Mouse (Mus musculus): Measurements from ENCODE around the gene St3gal2. TPM values are rescaled to one million over a fixed set of nuclear protein-coding genes. Genes with fewer than 3 reads are reported as not detected.

St3gal2 gene
- polyA plus RNA-seq, 1 experiment from 2014 or later: 12.5 TPM

GRCm38 (mm10) chr8:110889904-110890470 is 29.7 kb upstream of the St3gal2 start:
- Histone ChIP-seq H3K27me3 (replicated peaks; ENCODE audit: control insufficient read depth, insufficient read depth, low read length) (no peaks in the 10 kb centered on the region), H3K4me1 (ENCODE audit: control insufficient read depth, insufficient read depth, low read length) (no peaks in the 10 kb centered on the region), H3K27ac (ENCODE audit: low read depth, low read length) (no peak overlapping the region), H3K9ac (ENCODE audit: low read length) (no peak overlapping the region), H3K4me2 (ENCODE audit: low read length) (no peak overlapping the region), H3K36me3 (ENCODE audit: control insufficient read depth, insufficient read depth, low read length) (peaks cover 28% of the 10 kb centered on the region), H3K4me3 (ENCODE audit: low read depth, low read length) (no peak overlapping the region), H3K9me3 (replicated peaks; ENCODE audit: control insufficient read depth, low read length) (no peaks in the 10 kb centered on the region)
- DNase-seq (ENCODE audit: low spot score) (no peak), ATAC-seq (no peak)
- WGBS: 84% methylated on average over 12 of the region's 12 CpGs

- WGBS: 88% methylated on average over 7 of the region's 7 CpGs
- Histone ChIP-seq H3K4me1 (ENCODE audit: control insufficient read depth, insufficient read depth, low read length) (no peaks in the 10 kb centered on the region), H3K36me3 (ENCODE audit: control insufficient read depth, insufficient read depth, low read length) (peaks cover 24% of the 10 kb centered on the region; the same call in 1 of the 2 replicates), H3K27me3 (replicated peaks; ENCODE audit: control insufficient read depth, insufficient read depth, low read length) (no peaks in the 10 kb centered on the region), H3K4me3 (ENCODE audit: low read depth, low read length) (no peak overlapping the region), H3K27ac (ENCODE audit: low read depth, low read length) (no peak overlapping the region), H3K4me2 (ENCODE audit: low read length) (no peak overlapping the region), H3K9me3 (replicated peaks; ENCODE audit: control insufficient read depth, low read length) (no peaks in the 10 kb centered on the region), H3K9ac (ENCODE audit: low read length) (no peak overlapping the region)
- DNase-seq (ENCODE audit: low spot score) (no peak), ATAC-seq (no peak)
Observed at GRCm38 (mm10) chr8:110892040-110892439, 27.7 kb upstream of the St3gal2 start.

- ATAC-seq (no peak), DNase-seq (ENCODE audit: low spot score) (no peak)
- Histone ChIP-seq H3K4me1 (ENCODE audit: control insufficient read depth, insufficient read depth, low read length) (no peaks in the 10 kb centered on the region), H3K27ac (ENCODE audit: low read depth, low read length) (no peak overlapping the region), H3K4me2 (ENCODE audit: low read length) (no peak overlapping the region), H3K9me3 (replicated peaks; ENCODE audit: control insufficient read depth, low read length) (no peaks in the 10 kb centered on the region), H3K27me3 (replicated peaks; ENCODE audit: control insufficient read depth, insufficient read depth, low read length) (no peaks in the 10 kb centered on the region), H3K36me3 (ENCODE audit: control insufficient read depth, insufficient read depth, low read length) (peaks cover 18% of the 10 kb centered on the region; the same call in 1 of the 2 replicates), H3K9ac (ENCODE audit: low read length) (no peak overlapping the region), H3K4me3 (ENCODE audit: low read depth, low read length) (no peak overlapping the region)
- WGBS: 98% methylated on average over 2 of the region's 2 CpGs
Observed at GRCm38 (mm10) chr8:110892913-110893312, 26.8 kb upstream of the St3gal2 start.

- no peak for DNase-seq (ENCODE audit: low spot score)
- no peak overlapping the region for H3K4me2 ChIP-seq (ENCODE audit: low read length)
- H3K27ac ChIP-seq (ENCODE audit: low read depth, low read length): no peak overlapping the region
- H3K27me3 ChIP-seq (replicated peaks; ENCODE audit: control insufficient read depth, insufficient read depth, low read length): no peaks in the 10 kb centered on the region
- no peaks in the 10 kb centered on the region for H3K9me3 ChIP-seq (replicated peaks; ENCODE audit: control insufficient read depth, low read length)
- ATAC-seq: no peak
- WGBS: 85% methylated on average over 10 of the region's 10 CpGs
- no peak overlapping the region for H3K4me3 ChIP-seq (ENCODE audit: low read depth, low read length)
- H3K4me1 ChIP-seq (ENCODE audit: control insufficient read depth, insufficient read depth, low read length): no peaks in the 10 kb centered on the region
- H3K9ac ChIP-seq (ENCODE audit: low read length): no peak overlapping the region
- H3K36me3 ChIP-seq (ENCODE audit: control insufficient read depth, insufficient read depth, low read length): peaks cover 14% of the 10 kb centered on the region; the same call in 1 of the 2 replicates
Observed at GRCm38 (mm10) chr8:110894851-110895250, 24.9 kb upstream of the St3gal2 start.

GRCm38 (mm10) chr8:110895254-110895653 is 24.5 kb upstream of the St3gal2 start:
- H3K9me3 ChIP-seq (replicated peaks; ENCODE audit: control insufficient read depth, low read length): no peaks in the 10 kb centered on the region
- peaks cover 11% of the 10 kb centered on the region; the same call in 1 of the 2 replicates for H3K36me3 ChIP-seq (ENCODE audit: control insufficient read depth, insufficient read depth, low read length)
- H3K4me3 ChIP-seq (ENCODE audit: low read depth, low read length): no peak overlapping the region
- no peaks in the 10 kb centered on the region for H3K4me1 ChIP-seq (ENCODE audit: control insufficient read depth, insufficient read depth, low read length)
- no peak overlapping the region for H3K27ac ChIP-seq (ENCODE audit: low read depth, low read length)
- no peaks in the 10 kb centered on the region for H3K27me3 ChIP-seq (replicated peaks; ENCODE audit: control insufficient read depth, insufficient read depth, low read length)
- no peak for DNase-seq (ENCODE audit: low spot score)
- H3K4me2 ChIP-seq (ENCODE audit: low read length): no peak overlapping the region
- no peak for ATAC-seq
- no peak overlapping the region for H3K9ac ChIP-seq (ENCODE audit: low read length)
- 91% methylated on average over 5 of the region's 9 CpGs for WGBS

GRCm38 (mm10) chr8:110895812-110896211 is 23.9 kb upstream of the St3gal2 start:
- Histone ChIP-seq H3K27ac (ENCODE audit: low read depth, low read length) (no peak overlapping the region), H3K4me1 (ENCODE audit: control insufficient read depth, insufficient read depth, low read length) (no peaks in the 10 kb centered on the region), H3K36me3 (ENCODE audit: control insufficient read depth, insufficient read depth, low read length) (peaks cover 11% of the 10 kb centered on the region; the same call in 1 of the 2 replicates), H3K27me3 (replicated peaks; ENCODE audit: control insufficient read depth, insufficient read depth, low read length) (no peaks in the 10 kb centered on the region), H3K4me3 (ENCODE audit: low read depth, low read length) (no peak overlapping the region), H3K9ac (ENCODE audit: low read length) (no peak overlapping the region), H3K9me3 (replicated peaks; ENCODE audit: control insufficient read depth, low read length) (no peaks in the 10 kb centered on the region), H3K4me2 (ENCODE audit: low read length) (no peak overlapping the region)
- WGBS: 94% methylated on average over 13 of the region's 13 CpGs
- no peak for DNase-seq (ENCODE audit: low spot score)
- ATAC-seq: no peak

GRCm38 (mm10) chr8:110897495-110897894 is 22.2 kb upstream of the St3gal2 start:
- H3K4me3 ChIP-seq (ENCODE audit: low read depth, low read length): no peak overlapping the region
- H3K9ac ChIP-seq (ENCODE audit: low read length): no peak overlapping the region
- H3K36me3 ChIP-seq (ENCODE audit: control insufficient read depth, insufficient read depth, low read length): peaks cover 11% of the 10 kb centered on the region; the same call in 1 of the 2 replicates
- no peaks in the 10 kb centered on the region for H3K4me1 ChIP-seq (ENCODE audit: control insufficient read depth, insufficient read depth, low read length)
- no peak overlapping the region for H3K4me2 ChIP-seq (ENCODE audit: low read length)
- H3K27me3 ChIP-seq (replicated peaks; ENCODE audit: control insufficient read depth, insufficient read depth, low read length): no peaks in the 10 kb centered on the region
- no peak overlapping the region for H3K27ac ChIP-seq (ENCODE audit: low read depth, low read length)
- no peaks in the 10 kb centered on the region for H3K9me3 ChIP-seq (replicated peaks; ENCODE audit: control insufficient read depth, low read length)
- no peak for DNase-seq (ENCODE audit: low spot score)
- ATAC-seq: no peak
- WGBS: 91% methylated on average over 6 of the region's 6 CpGs

- Histone ChIP-seq H3K9me3 (replicated peaks; ENCODE audit: control insufficient read depth, low read length) (no peaks in the 10 kb centered on the region), H3K4me1 (ENCODE audit: control insufficient read depth, insufficient read depth, low read length) (no peaks in the 10 kb centered on the region), H3K4me2 (ENCODE audit: low read length) (no peak overlapping the region), H3K9ac (ENCODE audit: low read length) (no peak overlapping the region), H3K36me3 (ENCODE audit: control insufficient read depth, insufficient read depth, low read length) (peaks cover 7% of the 10 kb centered on the region; the same call in 1 of the 2 replicates), H3K27me3 (replicated peaks; ENCODE audit: control insufficient read depth, insufficient read depth, low read length) (no peaks in the 10 kb centered on the region), H3K27ac (ENCODE audit: low read depth, low read length) (no peak overlapping the region), H3K4me3 (ENCODE audit: low read depth, low read length) (no peak overlapping the region)
- DNase-seq (ENCODE audit: low spot score) (no peak), ATAC-seq (no peak)
- 84% methylated on average over 3 of the region's 3 CpGs for WGBS
Observed at GRCm38 (mm10) chr8:110901056-110901455, 18.7 kb upstream of the St3gal2 start.

GRCm38 (mm10) chr8:110901839-110902578 is 17.7 kb upstream of the St3gal2 start, which contains the start of gene Fuk:
Gene Fuk, minus strand, starts transcription at chr8:110902488.
- H3K4me2 ChIP-seq (ENCODE audit: low read length): peak within 1 kb of the TSS; percentile 68
- H3K27me3 ChIP-seq (replicated peaks; ENCODE audit: control insufficient read depth, insufficient read depth, low read length): no peaks in the 10 kb centered on the region
- 3% methylated on average over 30 of the region's 30 CpGs for WGBS
- ATAC-seq: peak; percentile 98
- H3K9ac ChIP-seq (ENCODE audit: low read length): peak within 1 kb of the TSS; percentile 73
- peak; percentile 88 for DNase-seq (ENCODE audit: low spot score)
- H3K27ac ChIP-seq (ENCODE audit: low read depth, low read length): no peak within 1 kb of the TSS
- H3K4me1 ChIP-seq (ENCODE audit: control insufficient read depth, insufficient read depth, low read length): no peaks in the 10 kb centered on the region
- H3K4me3 ChIP-seq (ENCODE audit: low read depth, low read length): peak within 1 kb of the TSS; percentile 70
- peaks cover 7% of the 10 kb centered on the region; the same call in 1 of the 2 replicates for H3K36me3 ChIP-seq (ENCODE audit: control insufficient read depth, insufficient read depth, low read length)
- no peaks in the 10 kb centered on the region for H3K9me3 ChIP-seq (replicated peaks; ENCODE audit: control insufficient read depth, low read length)

All from forebrain, embryonic 14.5 days (tissue).